Mouse (Mus musculus) neural tube, embryonic 12.5 days (tissue): ENCODE results near the gene Itih2. TPM values are rescaled to one million over a fixed set of nuclear protein-coding genes. Genes with fewer than 3 reads are reported as not detected.

ENCODE experiments used
- ATAC-seq: fragments of 200-750 bp; cut with Nextera tagmentation; 2 replicates; pipeline ENCODE4 v1.8.0; 2017; ENCODE audit warnings: low read depth, mild to moderate bottlenecking, moderate TSS enrichment, moderate library complexity; ENCODE audit not compliant: low FRiP score
- H3K27ac ChIP-seq: fragments of 300-500 bp; sonication (generic); 2 replicates; pipeline ENCODE4 v1.5.1; 2016
- H3K27me3 ChIP-seq: fragments of 300-500 bp; sonication (generic); replicated peaks from 2 replicates; pipeline ENCODE4 v1.6.1; 2016; ENCODE audit warnings: mild to moderate bottlenecking
- H3K36me3 ChIP-seq: fragments of 300-500 bp; sonication (generic); 2 replicates; pipeline ENCODE4 v1.6.1; 2016; ENCODE audit warnings: mild to moderate bottlenecking
- H3K4me1 ChIP-seq: fragments of 300-500 bp; sonication (generic); 2 replicates; pipeline ENCODE4 v1.6.1; 2016
- H3K4me2 ChIP-seq: fragments of 300-500 bp; sonication (generic); replicated peaks from 2 replicates; pipeline ENCODE4 v1.6.1; 2016; ENCODE audit warnings: mild to moderate bottlenecking
- H3K4me3 ChIP-seq: fragments of 300-500 bp; sonication (generic); 2 replicates; pipeline ENCODE4 v1.5.1; 2016
- H3K9ac ChIP-seq: fragments of 300-500 bp; sonication (generic); 2 replicates; pipeline ENCODE4 v1.6.1; 2016; ENCODE audit warnings: mild to moderate bottlenecking
- H3K9me3 ChIP-seq: fragments of 300-500 bp; sonication (generic); 2 replicates; pipeline ENCODE4 v1.6.1; 2016; ENCODE audit warnings: mild to moderate bottlenecking
- WGBS: fragments of 180-500 bp; shearing (Covaris S2); methylation state at CpG from one replicate; pipeline ENCODE4 v1.1.7; 2016; 5-methylcytosine and 5-hydroxymethylcytosine counted together
- polyA plus RNA-seq: library from polyadenylated mRNA; unstranded; fragments of >200 nt; fragmentation: Nextera tagmentation; extraction: Ambion mirVana; gene quantifications from 2 replicates; pipeline ENCODE4 v1.2.1, GENCODE M21; 2016

Itih2 gene
- polyA plus RNA-seq, 1 experiment from 2014 or later = 0.94 TPM

- Histone ChIP-seq H3K4me1 (no peaks in the 10 kb centered on the region), H3K27me3 (no peaks in the 10 kb centered on the region), H3K36me3 (no peaks in the 10 kb centered on the region), H3K4me3 (no peak overlapping the region), H3K9ac (no peak overlapping the region), H3K4me2 (no peak overlapping the region), H3K9me3 (no peaks in the 10 kb centered on the region), H3K27ac (no peak overlapping the region)
- no peak for ATAC-seq
- WGBS = 80% methylated on average over 5 of the region's 5 CpGs
Observed at GRCm38 (mm10) chr2:10140456-10140855, 9.3 kb upstream of the Itih2 start.

- Histone ChIP-seq H3K4me3 (no peak overlapping the region), H3K9ac (no peak overlapping the region), H3K4me1 (no peaks in the 10 kb centered on the region), H3K9me3 (no peaks in the 10 kb centered on the region), H3K36me3 (no peaks in the 10 kb centered on the region), H3K4me2 (no peak overlapping the region), H3K27ac (no peak overlapping the region), H3K27me3 (no peaks in the 10 kb centered on the region)
- no peak for ATAC-seq
- 86% methylated on average over 2 of the region's 2 CpGs for WGBS
Observed at GRCm38 (mm10) chr2:10137320-10137719, 6.1 kb upstream of the Itih2 start.

- Histone ChIP-seq H3K9ac (no peak overlapping the region), H3K4me2 (no peak overlapping the region), H3K36me3 (no peaks in the 10 kb centered on the region), H3K27me3 (no peaks in the 10 kb centered on the region), H3K9me3 (no peaks in the 10 kb centered on the region), H3K27ac (no peak overlapping the region), H3K4me3 (no peak overlapping the region), H3K4me1 (no peaks in the 10 kb centered on the region)
- WGBS = 74% methylated on average over 6 of the region's 6 CpGs
- ATAC-seq = no peak
Observed at GRCm38 (mm10) chr2:10133941-10134340, 2.7 kb upstream of the Itih2 start.

- no peak overlapping the region for H3K4me2 ChIP-seq
- H3K4me3 ChIP-seq = no peak overlapping the region
- H3K36me3 ChIP-seq = no peaks in the 10 kb centered on the region
- H3K27ac ChIP-seq = no peak overlapping the region
- no peak overlapping the region for H3K9ac ChIP-seq
- no peaks in the 10 kb centered on the region for H3K4me1 ChIP-seq
- 89% methylated on average over 1 of the region's 1 CpGs for WGBS
- no peaks in the 10 kb centered on the region for H3K9me3 ChIP-seq
- no peaks in the 10 kb centered on the region for H3K27me3 ChIP-seq
- no peak for ATAC-seq
Observed at GRCm38 (mm10) chr2:10132128-10132527, 932 bp upstream of the Itih2 start.

- no peak overlapping the region for H3K9ac ChIP-seq
- H3K9me3 ChIP-seq = no peaks in the 10 kb centered on the region
- H3K4me1 ChIP-seq = no peaks in the 10 kb centered on the region
- no peak overlapping the region for H3K27ac ChIP-seq
- no peaks in the 10 kb centered on the region for H3K36me3 ChIP-seq
- H3K27me3 ChIP-seq = no peaks in the 10 kb centered on the region
- 72% methylated on average over 8 of the region's 8 CpGs for WGBS
- no peak overlapping the region for H3K4me3 ChIP-seq
- no peak overlapping the region for H3K4me2 ChIP-seq
- no peak for ATAC-seq
Observed at GRCm38 (mm10) chr2:10130341-10130990, 730 bp downstream of the Itih2 start.

DNA sequence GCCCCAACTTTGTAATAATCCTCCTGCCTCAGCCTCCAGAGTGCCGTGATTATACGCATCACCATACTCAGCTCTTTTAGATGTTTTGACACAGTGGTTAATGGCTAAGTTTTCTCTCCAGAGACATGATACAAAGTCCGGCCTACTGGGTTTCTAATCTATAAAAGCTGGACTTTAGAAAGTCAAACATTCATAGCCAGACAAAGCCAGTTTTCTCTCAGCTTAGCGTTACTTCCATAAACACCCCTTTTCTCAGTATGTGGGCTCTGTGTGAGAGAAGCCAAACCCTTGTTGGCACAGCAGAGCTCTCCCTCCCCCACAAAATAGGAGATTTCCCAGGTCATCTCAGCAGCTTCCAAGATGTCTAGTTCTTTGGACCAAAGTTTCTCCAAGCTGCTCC is 2.6 kb downstream of the Itih2 start:
- Histone ChIP-seq H3K4me2 (no peak overlapping the region), H3K36me3 (no peaks in the 10 kb centered on the region), H3K9me3 (no peaks in the 10 kb centered on the region), H3K4me1 (no peaks in the 10 kb centered on the region), H3K27ac (no peak overlapping the region), H3K27me3 (no peaks in the 10 kb centered on the region), H3K9ac (no peak overlapping the region), H3K4me3 (no peak overlapping the region)
- ATAC-seq = no peak
- WGBS = 86% methylated on average over 4 of the region's 4 CpGs

GRCm38 (mm10) chr2:10127471-10127870 is 3.7 kb downstream of the Itih2 start:
- Histone ChIP-seq H3K9me3 (no peaks in the 10 kb centered on the region), H3K27me3 (no peaks in the 10 kb centered on the region), H3K27ac (no peak overlapping the region), H3K36me3 (no peaks in the 10 kb centered on the region), H3K4me1 (no peaks in the 10 kb centered on the region), H3K9ac (no peak overlapping the region), H3K4me3 (no peak overlapping the region), H3K4me2 (no peak overlapping the region)
- no peak for ATAC-seq
- WGBS = 92% methylated on average over 5 of the region's 5 CpGs

GRCm38 (mm10) chr2:10126122-10126521 is 5.1 kb downstream of the Itih2 start:
- H3K27me3 ChIP-seq = no peaks in the 10 kb centered on the region
- no peak overlapping the region for H3K4me3 ChIP-seq
- 90% methylated on average over 4 of the region's 4 CpGs for WGBS
- no peaks in the 10 kb centered on the region for H3K4me1 ChIP-seq
- H3K4me2 ChIP-seq = no peak overlapping the region
- no peaks in the 10 kb centered on the region for H3K9me3 ChIP-seq
- H3K36me3 ChIP-seq = no peaks in the 10 kb centered on the region
- ATAC-seq = no peak
- no peak overlapping the region for H3K9ac ChIP-seq
- H3K27ac ChIP-seq = no peak overlapping the region

DNA sequence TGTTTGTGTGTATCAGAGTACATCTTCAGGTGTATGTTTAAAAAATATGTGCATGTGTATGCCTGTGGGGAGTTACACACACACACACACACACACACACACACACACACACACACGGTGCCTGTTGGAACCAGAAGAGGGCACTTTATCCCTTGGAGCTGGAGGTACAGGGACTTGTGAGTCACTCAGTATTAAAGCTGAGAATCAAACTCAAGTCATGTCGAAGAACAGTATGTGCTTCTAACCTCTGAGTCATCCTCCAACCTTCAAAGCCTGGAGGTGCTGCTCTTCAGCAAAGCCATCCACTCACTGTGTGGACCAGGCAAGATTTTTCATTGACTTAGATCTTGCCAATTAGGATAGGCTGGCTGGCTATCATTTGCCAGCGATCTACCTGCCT is 9.4 kb downstream of the Itih2 start:
- H3K27me3 ChIP-seq = no peaks in the 10 kb centered on the region
- H3K4me3 ChIP-seq = no peak overlapping the region
- no peak overlapping the region for H3K9ac ChIP-seq
- H3K4me1 ChIP-seq = no peaks in the 10 kb centered on the region
- no peak overlapping the region for H3K4me2 ChIP-seq
- H3K9me3 ChIP-seq = no peaks in the 10 kb centered on the region
- no peak for ATAC-seq
- no peak overlapping the region for H3K27ac ChIP-seq
- no peaks in the 10 kb centered on the region for H3K36me3 ChIP-seq
- 69% methylated on average over 3 of the region's 3 CpGs for WGBS

DNA sequence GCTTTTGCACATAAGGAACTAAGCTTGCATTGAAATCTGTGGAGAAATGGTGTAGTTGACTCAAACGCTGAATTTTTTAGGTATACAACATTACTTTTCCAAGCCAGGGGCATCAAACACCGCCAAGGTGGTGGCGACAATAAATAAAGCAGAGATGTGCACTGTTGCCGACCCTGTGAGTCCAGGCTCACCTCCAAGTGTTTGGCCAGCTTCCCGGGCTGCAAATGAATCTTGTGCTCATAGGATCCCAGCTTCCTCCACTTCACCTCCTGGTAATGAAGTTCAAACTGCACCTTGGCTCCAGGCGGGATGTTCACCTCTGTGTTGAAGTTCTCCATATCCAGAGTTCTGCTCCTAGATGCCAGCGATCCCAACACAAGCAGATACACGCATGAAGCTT is 11.9 kb downstream of the Itih2 start:
- WGBS = 85% methylated on average over 8 of the region's 8 CpGs
- no peaks in the 10 kb centered on the region for H3K36me3 ChIP-seq
- H3K27me3 ChIP-seq = no peaks in the 10 kb centered on the region
- ATAC-seq = no peak
- H3K4me1 ChIP-seq = no peaks in the 10 kb centered on the region
- no peak overlapping the region for H3K4me3 ChIP-seq
- H3K27ac ChIP-seq = no peak overlapping the region
- H3K9ac ChIP-seq = no peak overlapping the region
- no peaks in the 10 kb centered on the region for H3K9me3 ChIP-seq
- H3K4me2 ChIP-seq = no peak overlapping the region

- H3K4me1 ChIP-seq = no peaks in the 10 kb centered on the region
- H3K4me3 ChIP-seq = no peak overlapping the region
- no peaks in the 10 kb centered on the region for H3K36me3 ChIP-seq
- no peaks in the 10 kb centered on the region for H3K9me3 ChIP-seq
- H3K27ac ChIP-seq = no peak overlapping the region
- no peak overlapping the region for H3K9ac ChIP-seq
- 67% methylated on average over 1 of the region's 1 CpGs for WGBS
- H3K4me2 ChIP-seq = no peak overlapping the region
- H3K27me3 ChIP-seq = no peaks in the 10 kb centered on the region
- ATAC-seq = no peak
Observed at GRCm38 (mm10) chr2:10118751-10119150, 12.4 kb downstream of the Itih2 start.

DNA sequence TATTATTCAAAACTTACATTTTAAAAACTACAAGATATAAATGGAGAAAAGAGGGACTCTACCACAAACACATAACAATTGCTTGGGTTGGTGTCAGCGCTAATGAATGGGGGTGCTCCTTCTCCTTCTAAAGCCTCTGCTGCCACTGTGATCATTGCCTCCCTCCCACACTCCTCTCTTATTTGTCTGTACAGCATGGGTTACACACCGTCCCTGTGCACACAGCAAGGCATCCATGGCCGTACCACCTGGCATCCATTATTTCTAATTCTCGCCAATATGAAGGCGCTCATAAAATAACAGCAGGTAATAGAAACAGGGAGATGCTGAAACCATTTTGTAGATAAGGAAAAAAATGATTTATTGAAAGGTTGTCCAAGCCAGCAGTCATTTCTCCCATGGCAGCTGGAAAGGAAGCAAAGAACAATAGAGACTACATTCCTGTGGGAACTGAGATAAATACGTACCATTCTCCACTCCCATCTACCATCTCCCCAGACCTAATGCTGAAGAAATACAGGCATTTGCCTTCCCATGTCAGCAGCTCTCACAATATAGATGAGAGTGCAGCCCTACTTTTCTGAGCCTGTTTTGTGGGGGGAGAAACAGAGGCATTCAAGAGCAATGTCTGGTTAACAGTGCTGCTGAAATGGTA is 22.5 kb downstream of the Itih2 start:
- ATAC-seq = peak; percentile 65
- H3K9me3 ChIP-seq = no peaks in the 10 kb centered on the region
- WGBS = 69% methylated on average over 6 of the region's 6 CpGs
- no peak overlapping the region for H3K4me2 ChIP-seq
- no peak overlapping the region for H3K9ac ChIP-seq
- no peaks in the 10 kb centered on the region for H3K27me3 ChIP-seq
- no peak overlapping the region for H3K27ac ChIP-seq
- no peaks in the 10 kb centered on the region for H3K36me3 ChIP-seq
- no peaks in the 10 kb centered on the region for H3K4me1 ChIP-seq
- no peak overlapping the region for H3K4me3 ChIP-seq

GRCm38 (mm10) chr2:10101180-10101579 is 30.0 kb downstream of the Itih2 start:
- Histone ChIP-seq H3K4me2 (no peak overlapping the region), H3K9me3 (no peaks in the 10 kb centered on the region), H3K9ac (no peak overlapping the region), H3K27me3 (no peaks in the 10 kb centered on the region), H3K27ac (no peak overlapping the region), H3K4me1 (no peaks in the 10 kb centered on the region), H3K36me3 (no peaks in the 10 kb centered on the region), H3K4me3 (no peak overlapping the region)
- ATAC-seq = no peak
- WGBS = 42% methylated on average over 6 of the region's 6 CpGs
